Mouse (Mus musculus) G1E (cell line): ENCODE data around the gene Fmo5. TPM values are rescaled to one million over a fixed set of nuclear protein-coding genes. Genes with fewer than 3 reads are reported as not detected.

Experiments used
- ATAC-seq: 2 replicates; pipeline ENCODE4 v1.8.0; 2016; ENCODE audit warnings: mild to moderate bottlenecking; ENCODE audit not compliant: insufficient number of reproducible peaks, poor library complexity, low FRiP score, severe bottlenecking; ENCODE audit errors: extremely low read depth
- DNase-seq: peaks from one replicate; pipeline ENCODE4 v3.0.0; 2012; ENCODE audit warnings: low spot score
- H3K27me3 ChIP-seq: 2 replicates; pipeline ENCODE4 v1.6.1; 2012; ENCODE audit warnings: mild to moderate bottlenecking, low read length, inconsistent platforms; ENCODE audit not compliant: insufficient read depth
- H3K36me3 ChIP-seq: replicated peaks from 2 replicates; pipeline ENCODE3; 2012; ENCODE audit warnings: mild to moderate bottlenecking, inconsistent platforms
- H3K4me1 ChIP-seq: 2 replicates; pipeline ENCODE4 v1.6.1; 2012; ENCODE audit warnings: low read depth, low read length, inconsistent platforms, mixed read lengths; ENCODE audit not compliant: insufficient read depth
- H3K4me3 ChIP-seq: 2 replicates; pipeline ENCODE4 v1.5.1; 2012; ENCODE audit warnings: low read depth, mild to moderate bottlenecking, inconsistent platforms, low read length, moderate library complexity, mixed read lengths
- H3K9me3 ChIP-seq: replicated peaks from 2 replicates; pipeline ENCODE4 v1.6.1; 2012; ENCODE audit warnings: inconsistent platforms
- CTCF ChIP-seq: IDR thresholded peaks from 2 replicates; pipeline ENCODE4 v1.5.1; 2012; ENCODE audit warnings: low read depth, low read length, inconsistent platforms, mixed read lengths
- GATA1 ChIP-seq: IDR thresholded peaks from 2 replicates; pipeline ENCODE4 v1.6.1; 2012; ENCODE audit warnings: borderline replicate concordance, low read length, inconsistent platforms, mixed read lengths
- GATA2 ChIP-seq: IDR thresholded peaks from 2 replicates; pipeline ENCODE4 v1.6.1; 2012; ENCODE audit warnings: low read depth, low read length, inconsistent platforms, borderline replicate concordance
- POLR2AphosphoS5 ChIP-seq: IDR thresholded peaks from 2 replicates; pipeline ENCODE4 v1.6.1; 2012; ENCODE audit warnings: low read depth, low read length, inconsistent platforms; ENCODE audit not compliant: insufficient replicate concordance
- TAL1 ChIP-seq: conservative IDR thresholded peaks from 2 replicates; pipeline ENCODE4 v1.6.1; 2012; ENCODE audit warnings: low read depth, low read length, inconsistent platforms, mixed read lengths
- polyA plus RNA-seq: library from polyadenylated mRNA; stranded (reverse); fragments of >175 nt; gene quantifications from 2 replicates; pipeline ENCODE4 v1.2.3, GENCODE M21; 2012
- total RNA-seq, 2 experiments: library from RNA; stranded (forward) in 1 of 2; stranded (reverse) in 1 of 2; fragments of 200-1000 nt in 1 of 2; fragments of >200 nt in 1 of 2; fragmentation: Nextera tagmentation in 1 of 2; gene quantifications; 2 replicates each; pipeline ENCODE4 v1.2.3; 2014 to 2017

The Fmo5 gene
- total and polyA plus RNA-seq, 3 experiments, result 0.25 to 7.4 (median 1.5) TPM

GRCm38 (mm10) chr3:97658426-97659193 is 30.0 kb downstream of the Fmo5 start:
- peaks cover 21% of the 10 kb centered on the region for H3K36me3 ChIP-seq
- DNase-seq (peak; percentile 75), ATAC-seq (0 out of 2 replicates have a peak, but pooled peaks have one; percentile 23)
- H3K9me3 ChIP-seq, result no peaks in the 10 kb centered on the region
- peaks cover 24% of the 10 kb centered on the region for H3K4me1 ChIP-seq
- H3K27me3 ChIP-seq, result no peaks in the 10 kb centered on the region
- peak overlapping the region; percentile 94 for H3K4me3 ChIP-seq
- no peak for TF ChIP-seq GATA1
- TF ChIP-seq GATA2, result no peak
- TF ChIP-seq TAL1, result no peak

- ATAC-seq (no peak), DNase-seq (no peak)
- H3K9me3 ChIP-seq, result no peaks in the 10 kb centered on the region
Observed at GRCm38 (mm10) chr3:97659746-97660145, 31.1 kb downstream of the Fmo5 start.

GRCm38 (mm10) chr3:97661206-97661605 is 32.6 kb downstream of the Fmo5 start:
- Histone ChIP-seq H3K36me3 (peaks cover 44% of the 10 kb centered on the region), H3K27me3 (no peaks in the 10 kb centered on the region), H3K9me3 (no peaks in the 10 kb centered on the region), H3K4me3 (no peak overlapping the region), H3K4me1 (peaks cover 24% of the 10 kb centered on the region)
- TF ChIP-seq GATA1 (no peak), POLR2AphosphoS5 (no peak), GATA2 (no peak), TAL1 (no peak), CTCF (no peak)
- DNase-seq (no peak), ATAC-seq (no peak)

More at GRCm38 (mm10) chr3:97659746-97660145, 31.1 kb downstream of the Fmo5 start:
- no peak for TF ChIP-seq TAL1
- Histone ChIP-seq H3K4me1 (peaks cover 24% of the 10 kb centered on the region), H3K36me3 (peaks cover 32% of the 10 kb centered on the region), H3K4me3 (no peak overlapping the region), H3K27me3 (no peaks in the 10 kb centered on the region)

- ATAC-seq (no peak), DNase-seq (no peak)
- TF ChIP-seq GATA1 (no peak), GATA2 (no peak), TAL1 (no peak), CTCF (no peak), POLR2AphosphoS5 (no peak)
- H3K27me3 ChIP-seq, result no peaks in the 10 kb centered on the region
- no peaks in the 10 kb centered on the region for H3K9me3 ChIP-seq
- H3K4me1 ChIP-seq, result no peaks in the 10 kb centered on the region
- no peak overlapping the region for H3K4me3 ChIP-seq
- H3K36me3 ChIP-seq, result peaks cover 81% of the 10 kb centered on the region
Observed at GRCm38 (mm10) chr3:97665525-97665924, 36.9 kb downstream of the Fmo5 start.

- Histone ChIP-seq H3K27me3 (no peaks in the 10 kb centered on the region), H3K36me3 (peaks cover 84% of the 10 kb centered on the region), H3K9me3 (no peaks in the 10 kb centered on the region), H3K4me3 (no peak overlapping the region), H3K4me1 (no peaks in the 10 kb centered on the region)
- DNase-seq (no peak), ATAC-seq (no peak)
- TF ChIP-seq GATA2 (no peak), POLR2AphosphoS5 (no peak), TAL1 (no peak), GATA1 (no peak)
Observed at GRCm38 (mm10) chr3:97666154-97666553, 37.5 kb downstream of the Fmo5 start.

GRCm38 (mm10) chr3:97667093-97667675 is 38.6 kb downstream of the Fmo5 start:
- Histone ChIP-seq H3K36me3 (peaks cover 86% of the 10 kb centered on the region), H3K4me1 (no peaks in the 10 kb centered on the region), H3K4me3 (no peak overlapping the region), H3K9me3 (no peaks in the 10 kb centered on the region), H3K27me3 (no peaks in the 10 kb centered on the region)
- ATAC-seq (no peak), DNase-seq (no peak)
- no peak for TF ChIP-seq TAL1
- TF ChIP-seq POLR2AphosphoS5, result no peak
- no peak for TF ChIP-seq GATA2
- TF ChIP-seq CTCF, result no peak
- TF ChIP-seq GATA1, result no peak

- DNase-seq, result no peak
- no peaks in the 10 kb centered on the region for H3K9me3 ChIP-seq
- no peak for ATAC-seq
- H3K27me3 ChIP-seq, result peaks cover 3% of the 10 kb centered on the region; the same call in 1 of the 2 replicates
- no peak for TF ChIP-seq GATA1
- no peak for TF ChIP-seq GATA2
- TF ChIP-seq CTCF, result no peak
- no peak for TF ChIP-seq TAL1
- no peak within 1 kb of the TSS for H3K4me3 ChIP-seq
- no peaks in the 10 kb centered on the region for H3K4me1 ChIP-seq
- peaks cover 22% of the 10 kb centered on the region for H3K36me3 ChIP-seq
Observed at GRCm38 (mm10) chr3:97674644-97675110, 46.1 kb downstream of the Fmo5 start, which contains the start of gene Gm17651. Gm17651 (minus strand) TSS chr3:97674694.
